Mouse (Mus musculus) neural tube, embryonic 12.5 days (tissue): ENCODE measurements at regions not wholly inside any gene's neighbourhood (a gene's known extent, or its start where the extent isn't known, plus 50 kb on each side); places are given as distances from the start of the nearest gene placed in this dataset.

ENCODE experiments used
- ATAC-seq: fragments of 200-750 bp; cut with Nextera tagmentation; 2 replicates; pipeline ENCODE4 v1.8.0; 2017; ENCODE audit warnings: low read depth, mild to moderate bottlenecking, moderate TSS enrichment, moderate library complexity; ENCODE audit not compliant: low FRiP score
- H3K27ac ChIP-seq: fragments of 300-500 bp; sonication (generic); 2 replicates; pipeline ENCODE4 v1.5.1; 2016
- H3K27me3 ChIP-seq: fragments of 300-500 bp; sonication (generic); replicated peaks from 2 replicates; pipeline ENCODE4 v1.6.1; 2016; ENCODE audit warnings: mild to moderate bottlenecking
- H3K36me3 ChIP-seq: fragments of 300-500 bp; sonication (generic); 2 replicates; pipeline ENCODE4 v1.6.1; 2016; ENCODE audit warnings: mild to moderate bottlenecking
- H3K4me1 ChIP-seq: fragments of 300-500 bp; sonication (generic); 2 replicates; pipeline ENCODE4 v1.6.1; 2016
- H3K4me2 ChIP-seq: fragments of 300-500 bp; sonication (generic); replicated peaks from 2 replicates; pipeline ENCODE4 v1.6.1; 2016; ENCODE audit warnings: mild to moderate bottlenecking
- H3K4me3 ChIP-seq: fragments of 300-500 bp; sonication (generic); 2 replicates; pipeline ENCODE4 v1.5.1; 2016
- H3K9ac ChIP-seq: fragments of 300-500 bp; sonication (generic); 2 replicates; pipeline ENCODE4 v1.6.1; 2016; ENCODE audit warnings: mild to moderate bottlenecking
- H3K9me3 ChIP-seq: fragments of 300-500 bp; sonication (generic); 2 replicates; pipeline ENCODE4 v1.6.1; 2016; ENCODE audit warnings: mild to moderate bottlenecking
- WGBS: fragments of 180-500 bp; shearing (Covaris S2); methylation state at CpG from one replicate; pipeline ENCODE4 v1.1.7; 2016; 5-methylcytosine and 5-hydroxymethylcytosine counted together

- ATAC-seq, result no peak
- WGBS, result 73% methylated on average over 6 of the region's 6 CpGs
- Histone ChIP-seq H3K4me1 (no peaks in the 10 kb centered on the region), H3K4me3 (no peak overlapping the region), H3K27me3 (no peaks in the 10 kb centered on the region), H3K9ac (no peak overlapping the region), H3K9me3 (no peaks in the 10 kb centered on the region), H3K27ac (no peak overlapping the region), H3K4me2 (no peak overlapping the region), H3K36me3 (no peaks in the 10 kb centered on the region)
These were observed 85.4 kb downstream of the Rpap3 start for GRCm38 (mm10) chr15:97620261-97620660.

GRCm38 (mm10) chr15:97619764-97620163 lies 85.9 kb downstream of the Rpap3 start:
- ATAC-seq, result no peak
- 91% methylated on average over 7 of the region's 7 CpGs for WGBS

GRCm38 (mm10) chr15:97612325-97612724 lies 93.3 kb downstream of the Rpap3 start:
- no peak for ATAC-seq

More at GRCm38 (mm10) chr15:97619764-97620163, 85.9 kb downstream of the Rpap3 start:
- no peaks in the 10 kb centered on the region for H3K9me3 ChIP-seq
- H3K4me2 ChIP-seq, result no peak overlapping the region
- no peaks in the 10 kb centered on the region for H3K27me3 ChIP-seq
- no peaks in the 10 kb centered on the region for H3K36me3 ChIP-seq
- H3K4me1 ChIP-seq, result no peaks in the 10 kb centered on the region
- H3K27ac ChIP-seq, result no peak overlapping the region
- H3K4me3 ChIP-seq, result no peak overlapping the region
- H3K9ac ChIP-seq, result no peak overlapping the region

GRCm38 (mm10) chr15:97610767-97611166 lies 94.9 kb downstream of the Rpap3 start:
- H3K9ac ChIP-seq, result no peak overlapping the region
- 89% methylated on average over 4 of the region's 4 CpGs for WGBS
- no peaks in the 10 kb centered on the region for H3K36me3 ChIP-seq
- H3K27me3 ChIP-seq, result no peaks in the 10 kb centered on the region
- peaks cover 15% of the 10 kb centered on the region; the same call in 1 of the 2 replicates for H3K4me1 ChIP-seq
- no peak overlapping the region for H3K27ac ChIP-seq
- H3K4me2 ChIP-seq, result no peak overlapping the region
- H3K9me3 ChIP-seq, result no peaks in the 10 kb centered on the region
- no peak for ATAC-seq
- H3K4me3 ChIP-seq, result no peak overlapping the region

More at GRCm38 (mm10) chr15:97612325-97612724, 93.3 kb downstream of the Rpap3 start:
- H3K36me3 ChIP-seq, result no peaks in the 10 kb centered on the region
- H3K27me3 ChIP-seq, result no peaks in the 10 kb centered on the region
- H3K9ac ChIP-seq, result no peak overlapping the region
- no peak overlapping the region for H3K27ac ChIP-seq
- H3K9me3 ChIP-seq, result no peaks in the 10 kb centered on the region
- H3K4me3 ChIP-seq, result no peak overlapping the region
- 80% methylated on average over 2 of the region's 2 CpGs for WGBS
- H3K4me2 ChIP-seq, result no peak overlapping the region
- peaks cover 4% of the 10 kb centered on the region; the same call in 1 of the 2 replicates for H3K4me1 ChIP-seq

- Histone ChIP-seq H3K27ac (no peak overlapping the region), H3K4me3 (no peak overlapping the region), H3K9ac (no peak overlapping the region), H3K9me3 (no peaks in the 10 kb centered on the region), H3K4me2 (no peak overlapping the region), H3K36me3 (no peaks in the 10 kb centered on the region), H3K27me3 (no peaks in the 10 kb centered on the region), H3K4me1 (peaks cover 15% of the 10 kb centered on the region; the same call in 1 of the 2 replicates)
- WGBS, result 78% methylated on average over 7 of the region's 7 CpGs
- ATAC-seq, result no peak
These were observed 96.1 kb downstream of the Rpap3 start for GRCm38 (mm10) chr15:97609496-97609895.

- Histone ChIP-seq H3K9me3 (no peaks in the 10 kb centered on the region), H3K27me3 (no peaks in the 10 kb centered on the region), H3K4me3 (no peak overlapping the region), H3K27ac (no peak overlapping the region), H3K4me1 (peaks cover 15% of the 10 kb centered on the region; the same call in 1 of the 2 replicates), H3K9ac (no peak overlapping the region), H3K4me2 (no peak overlapping the region), H3K36me3 (no peaks in the 10 kb centered on the region)
- no peak for ATAC-seq
- 92% methylated on average over 7 of the region's 7 CpGs for WGBS
These were observed 97.0 kb downstream of the Rpap3 start for GRCm38 (mm10) chr15:97608651-97609050.

GRCm38 (mm10) chr15:97607617-97608206 lies 97.9 kb downstream of the Rpap3 start:
- Histone ChIP-seq H3K4me3 (no peak overlapping the region), H3K36me3 (no peaks in the 10 kb centered on the region), H3K27me3 (no peaks in the 10 kb centered on the region), H3K4me1 (peaks cover 15% of the 10 kb centered on the region; the same call in 1 of the 2 replicates), H3K9me3 (no peaks in the 10 kb centered on the region), H3K9ac (no peak overlapping the region), H3K4me2 (peak overlapping the region; percentile 62), H3K27ac (no peak overlapping the region)
- no peak for ATAC-seq
- WGBS, result 56% methylated on average over 15 of the region's 15 CpGs

- WGBS, result 5% methylated on average over 25 of the region's 25 CpGs
- Histone ChIP-seq H3K4me1 (peaks cover 15% of the 10 kb centered on the region; the same call in 1 of the 2 replicates), H3K9ac (peak overlapping the region; percentile 55), H3K36me3 (no peaks in the 10 kb centered on the region), H3K4me2 (peak overlapping the region; percentile 62), H3K27me3 (no peaks in the 10 kb centered on the region), H3K27ac (peak overlapping the region; percentile 47), H3K9me3 (no peaks in the 10 kb centered on the region), H3K4me3 (peak overlapping the region; percentile 27)
- ATAC-seq, result peak; percentile 84
These were observed 98.8 kb downstream of the Rpap3 start for GRCm38 (mm10) chr15:97606630-97607381.

- 0 out of 2 replicates have a peak overlapping the region, but pooled peaks have one; percentile 47 for H3K27ac ChIP-seq
- H3K4me1 ChIP-seq, result peaks cover 15% of the 10 kb centered on the region; the same call in 1 of the 2 replicates
- no peak overlapping the region for H3K9ac ChIP-seq
- 43% methylated on average over 6 of the region's 6 CpGs for WGBS
- peak overlapping the region; percentile 62 for H3K4me2 ChIP-seq
- peak overlapping the region; percentile 27; the same call in 1 of the 2 replicates for H3K4me3 ChIP-seq
- H3K36me3 ChIP-seq, result no peaks in the 10 kb centered on the region
- peak; percentile 31; the same call in 1 of the 2 replicates for ATAC-seq
- H3K27me3 ChIP-seq, result no peaks in the 10 kb centered on the region
- no peaks in the 10 kb centered on the region for H3K9me3 ChIP-seq
These were observed 99.4 kb downstream of the Rpap3 start for GRCm38 (mm10) chr15:97606232-97606629.

- H3K4me2 ChIP-seq, result peak overlapping the region; percentile 62; the same call in 1 of the 2 replicates
- no peak overlapping the region for H3K9ac ChIP-seq
- no peaks in the 10 kb centered on the region for H3K27me3 ChIP-seq
- H3K27ac ChIP-seq, result no peak overlapping the region
- no peaks in the 10 kb centered on the region for H3K36me3 ChIP-seq
- H3K4me3 ChIP-seq, result no peak overlapping the region
- H3K4me1 ChIP-seq, result peaks cover 15% of the 10 kb centered on the region; the same call in 1 of the 2 replicates
- H3K9me3 ChIP-seq, result no peaks in the 10 kb centered on the region
- 92% methylated on average over 7 of the region's 7 CpGs for WGBS
- ATAC-seq, result no peak
These were observed 99.8 kb downstream of the Rpap3 start for GRCm38 (mm10) chr15:97605791-97606190.

- Histone ChIP-seq H3K27ac (no peak overlapping the region), H3K4me3 (no peak overlapping the region), H3K36me3 (no peaks in the 10 kb centered on the region), H3K9ac (no peak overlapping the region), H3K4me1 (peaks cover 15% of the 10 kb centered on the region; the same call in 1 of the 2 replicates), H3K27me3 (no peaks in the 10 kb centered on the region), H3K4me2 (no peak overlapping the region), H3K9me3 (no peaks in the 10 kb centered on the region)
- 53% methylated on average over 6 of the region's 6 CpGs for WGBS
- ATAC-seq, result no peak
These were observed 102.1 kb downstream of the Rpap3 start for GRCm38 (mm10) chr15:97603492-97603891.

- no peak overlapping the region for H3K4me3 ChIP-seq
- H3K4me1 ChIP-seq, result peaks cover 18% of the 10 kb centered on the region
- H3K9me3 ChIP-seq, result no peaks in the 10 kb centered on the region
- H3K36me3 ChIP-seq, result no peaks in the 10 kb centered on the region
- H3K9ac ChIP-seq, result no peak overlapping the region
- H3K4me2 ChIP-seq, result no peak overlapping the region
- no peaks in the 10 kb centered on the region for H3K27me3 ChIP-seq
- WGBS, result 70% methylated on average over 8 of the region's 8 CpGs
- H3K27ac ChIP-seq, result no peak overlapping the region
- no peak for ATAC-seq
These were observed 107.4 kb downstream of the Rpap3 start for GRCm38 (mm10) chr15:97598270-97598669.
